Mouse (Mus musculus): ENCODE data around the gene Prkca. TPM values are rescaled to one million over a fixed set of nuclear protein-coding genes. Genes with fewer than 3 reads are reported as not detected.

The Prkca gene
- polyA plus RNA-seq, 1 experiment from 2014 or later, result 7.6 TPM

- peak; percentile 70 for ATAC-seq (ENCODE audit: low read depth)
- Histone ChIP-seq H3K4me2 (no peak overlapping the region), H3K27ac (replicated peaks) (peak overlapping the region; percentile 56; the same call in 1 of the 2 replicates), H3K9me3 (no peaks in the 10 kb centered on the region; the same call in 1 of the 2 replicates), H3K27me3 (no peaks in the 10 kb centered on the region), H3K4me3 (no peak overlapping the region), H3K4me1 (replicated peaks) (peaks cover 16% of the 10 kb centered on the region), H3K9ac (no peak overlapping the region), H3K36me3 (no peaks in the 10 kb centered on the region)
- 38% methylated on average over 9 of the region's 9 CpGs for WGBS
These were observed 438.4 kb downstream of the Prkca start for GRCm38 (mm10) chr11:107905364-107905763.

- H3K4me3 ChIP-seq, result no peak overlapping the region
- H3K4me2 ChIP-seq, result no peak overlapping the region
- H3K36me3 ChIP-seq, result no peaks in the 10 kb centered on the region
- no peak overlapping the region for H3K9ac ChIP-seq
- 41% methylated on average over 4 of the region's 4 CpGs for WGBS
- no peak overlapping the region for H3K27ac ChIP-seq (replicated peaks)
- peaks cover 17% of the 10 kb centered on the region for H3K4me1 ChIP-seq (replicated peaks)
- no peak for ATAC-seq (ENCODE audit: low read depth)
- H3K27me3 ChIP-seq, result no peaks in the 10 kb centered on the region
- no peaks in the 10 kb centered on the region for H3K9me3 ChIP-seq
These were observed 439.6 kb downstream of the Prkca start for GRCm38 (mm10) chr11:107903966-107904605.

GRCm38 (mm10) chr11:107900470-107900869 is 443.3 kb downstream of the Prkca start:
- no peaks in the 10 kb centered on the region for H3K9me3 ChIP-seq
- H3K27ac ChIP-seq (replicated peaks), result no peak overlapping the region
- H3K4me2 ChIP-seq, result no peak overlapping the region
- H3K4me1 ChIP-seq (replicated peaks), result peaks cover 15% of the 10 kb centered on the region
- ATAC-seq (ENCODE audit: low read depth), result no peak
- whole genome bisulfite sequencing, result 44% methylated on average over 4 of the region's 4 CpGs
- no peak overlapping the region for H3K9ac ChIP-seq
- H3K36me3 ChIP-seq, result no peaks in the 10 kb centered on the region
- no peaks in the 10 kb centered on the region for H3K27me3 ChIP-seq
- no peak overlapping the region for H3K4me3 ChIP-seq

GRCm38 (mm10) chr11:107898698-107899097 is 445.0 kb downstream of the Prkca start:
- WGBS, result 45% methylated on average over 2 of the region's 2 CpGs
- H3K27me3 ChIP-seq, result no peaks in the 10 kb centered on the region

GRCm38 (mm10) chr11:107895635-107896034 is 448.1 kb downstream of the Prkca start:
- WGBS, result 52% methylated on average over 4 of the region's 4 CpGs
- H3K9me3 ChIP-seq, result no peaks in the 10 kb centered on the region
- peaks cover 14% of the 10 kb centered on the region for H3K4me1 ChIP-seq (replicated peaks)
- no peaks in the 10 kb centered on the region for H3K27me3 ChIP-seq
- H3K36me3 ChIP-seq, result no peaks in the 10 kb centered on the region
- no peak overlapping the region for H3K27ac ChIP-seq (replicated peaks)
- no peak overlapping the region for H3K9ac ChIP-seq
- H3K4me3 ChIP-seq, result no peak overlapping the region
- H3K4me2 ChIP-seq, result no peak overlapping the region
- ATAC-seq (ENCODE audit: low read depth), result no peak

More at GRCm38 (mm10) chr11:107898698-107899097, 445.0 kb downstream of the Prkca start:
- Histone ChIP-seq H3K27ac (replicated peaks) (no peak overlapping the region), H3K36me3 (no peaks in the 10 kb centered on the region), H3K4me1 (replicated peaks) (peaks cover 14% of the 10 kb centered on the region), H3K9me3 (no peaks in the 10 kb centered on the region), H3K9ac (no peak overlapping the region), H3K4me2 (no peak overlapping the region), H3K4me3 (no peak overlapping the region)
- no peak for ATAC-seq (ENCODE audit: low read depth)

- ATAC-seq (ENCODE audit: low read depth), result no peak
- Histone ChIP-seq H3K4me2 (no peak overlapping the region), H3K27ac (replicated peaks) (no peak overlapping the region), H3K9ac (no peak overlapping the region), H3K27me3 (no peaks in the 10 kb centered on the region), H3K9me3 (no peaks in the 10 kb centered on the region), H3K4me1 (replicated peaks) (peaks cover 11% of the 10 kb centered on the region), H3K4me3 (no peak overlapping the region), H3K36me3 (no peaks in the 10 kb centered on the region)
- 91% methylated on average over 3 of the region's 3 CpGs for WGBS
These were observed 452.4 kb downstream of the Prkca start for GRCm38 (mm10) chr11:107891377-107891776.

- no peak overlapping the region for H3K4me3 ChIP-seq
- no peaks in the 10 kb centered on the region for H3K9me3 ChIP-seq
- no peak overlapping the region for H3K4me2 ChIP-seq
- 80% methylated on average over 6 of the region's 6 CpGs for WGBS
- no peaks in the 10 kb centered on the region; the same call in 1 of the 2 replicates for H3K4me1 ChIP-seq (replicated peaks)
- H3K27ac ChIP-seq (replicated peaks), result no peak overlapping the region
- H3K36me3 ChIP-seq, result no peaks in the 10 kb centered on the region
- peak; percentile 63 for ATAC-seq (ENCODE audit: low read depth)
- no peak overlapping the region for H3K9ac ChIP-seq
- no peaks in the 10 kb centered on the region for H3K27me3 ChIP-seq
These were observed 456.4 kb downstream of the Prkca start for GRCm38 (mm10) chr11:107887342-107887741.

Small RNA genes lying within 50 kb of the gene (microRNA-seq; reads per million reads assigned to microRNA genes)
- gene Mir7223, result not detected

Other genes with a start within 250 kb of the Prkca start
- gene Apoh, start 574 bp downstream of the Prkca start, polyA plus RNA-seq (2015; fragmentation: Nextera tagmentation; extraction: Ambion mirVana), result 0.21 TPM in 1 of 2 replicates, not detected in the other
- 6.1 and 9.5 TPM in 2 replicates for gene Cep112, start 81.3 kb upstream of the Prkca start, polyA plus RNA-seq (2015; fragmentation: Nextera tagmentation; extraction: Ambion mirVana)